Comparison of ENCODE assay signal across 22 mouse cellular contexts in genomic region chr5:4086309-4086708, GRCm38 (mm10). TPM values are rescaled to one million over a fixed set of nuclear protein-coding genes. Genes with fewer than 3 reads are reported as not detected.
DNase-seq lines count a peak whose midpoint lies in the region; ATAC-seq and TF ChIP-seq lines count a peak whose summit lies in the region.
"Had no signal": no experiment of that assay in that cellular context is flagged by ENCODE, and none has a peak within 500 bp of the region (broad histone marks: within the 10 kb centered on the region; RNA-seq: fewer than 3 reads in every experiment).

No protein-coding gene starts in this region.

- peak; percentile 89 for ATAC-seq in kidney, embryonic 16.5 days (ENCODE audit: low FRiP score, low TSS enrichment)
- ATAC-seq in megakaryocyte, adult 5-6 weeks (ENCODE audit: poor library complexity, severe bottlenecking): no peak
- ATAC-seq: hindbrain, postnatal 0 days had no signal

- H3K4me1 ChIP-seq in kidney, adult 2 months (ENCODE audit: control insufficient read depth, insufficient read depth, low read length): peaks cover 12% of the 10 kb centered on the region; the same call in 1 of the 2 replicates
- H3K4me1 ChIP-seq in kidney, embryonic 16.5 days (ENCODE audit: insufficient read depth, low read length): no peaks in the 10 kb centered on the region
- H3K4me1 ChIP-seq in forebrain, embryonic 10.5 days: peaks cover 3% of the 10 kb centered on the region; the same call in 1 of the 2 replicates
- H3K4me1 ChIP-seq: embryonic facial prominence, embryonic 15.5 days; forebrain, embryonic 15.5 days; heart, embryonic 10.5 days; hindbrain, embryonic 12.5 days had no signal

- peak; percentile 86 for DNase-seq in kidney, adult 2 months
- peak; percentile 60 to 79 for DNase-seq in kidney, adult 8-10 months
- DNase-seq in kidney, postnatal 25 days: peak; percentile 48 to 80
- DNase-seq in forebrain, embryonic 10.5 days (ENCODE audit: extremely low spot score, low spot score): no peak
- no peak for DNase-seq in cerebellum, adult 9-11 months
- DNase-seq: adrenal gland, adult 8-10 months; cerebellum, adult 11 months; cerebellum, adult 9-10 months; cerebellum, postnatal 36 days; gastrocnemius, postnatal 10 days; heart, adult 18-20 months; heart, postnatal 10 days; heart, postnatal 4 days had no signal

- no peak for TF ChIP-seq POLR2A in kidney, adult 2 months (IDR thresholded peaks at IDR 0.05; ENCODE audit: low read depth, low read length)

- peaks cover 13% of the 10 kb centered on the region for H3K36me3 ChIP-seq in kidney, adult 2 months (ENCODE audit: control insufficient read depth, insufficient read depth, low read length)
- peaks cover 56% of the 10 kb centered on the region for H3K36me3 ChIP-seq in kidney, embryonic 16.5 days (ENCODE audit: insufficient read depth, low read length)
- H3K36me3 ChIP-seq in forebrain, embryonic 10.5 days (replicated peaks): peaks cover 99% of the 10 kb centered on the region

- no peak overlapping the region for H3K27ac ChIP-seq in kidney, adult 2 months (ENCODE audit: insufficient read depth, low read depth, low read length)
- no peak overlapping the region for H3K27ac ChIP-seq in kidney, embryonic 16.5 days (ENCODE audit: low read length)
- H3K27ac ChIP-seq in forebrain, embryonic 10.5 days: no peak overlapping the region
- H3K27ac ChIP-seq: embryonic facial prominence, embryonic 15.5 days; forebrain, embryonic 15.5 days; heart, embryonic 10.5 days; hindbrain, embryonic 12.5 days; hindbrain, postnatal 0 days had no signal

- WGBS in kidney, adult 2 months: 47% methylated on average over 4 of the region's 4 CpGs
- WGBS in kidney, embryonic 16.5 days: 73% methylated on average over 4 of the region's 4 CpGs
- 94% methylated on average over 4 of the region's 4 CpGs for WGBS in forebrain, embryonic 10.5 days

- H3K4me2 ChIP-seq in kidney, embryonic 16.5 days (replicated peaks; ENCODE audit: low read depth, low read length): no peak overlapping the region
- H3K4me2 ChIP-seq: embryonic facial prominence, embryonic 15.5 days; forebrain, embryonic 15.5 days; hindbrain, embryonic 12.5 days had no signal

- TF ChIP-seq CTCF in kidney, adult 2 months (conservative IDR thresholded peaks at IDR 0.05; ENCODE audit: insufficient read depth, insufficient read length, low read depth, low read length): no peak

- H3K9ac ChIP-seq in kidney, embryonic 16.5 days (replicated peaks; ENCODE audit: low read length): no peak overlapping the region
- H3K9ac ChIP-seq: embryonic facial prominence, embryonic 15.5 days; forebrain, embryonic 15.5 days; hindbrain, embryonic 12.5 days had no signal

- no peaks in the 10 kb centered on the region for H3K27me3 ChIP-seq in kidney, adult 2 months (replicated peaks; ENCODE audit: control insufficient read depth, insufficient read depth, low read length)
- no peaks in the 10 kb centered on the region for H3K27me3 ChIP-seq in kidney, embryonic 16.5 days (ENCODE audit: insufficient read depth, low read length)
- H3K27me3 ChIP-seq in forebrain, embryonic 10.5 days (ENCODE audit: poor library complexity, severe bottlenecking): no peaks in the 10 kb centered on the region
- H3K27me3 ChIP-seq: embryonic facial prominence, embryonic 15.5 days; forebrain, embryonic 15.5 days; hindbrain, embryonic 12.5 days had no signal

- no peaks in the 10 kb centered on the region for H3K9me3 ChIP-seq in kidney, embryonic 16.5 days (ENCODE audit: low read length)
- H3K9me3 ChIP-seq in forebrain, embryonic 10.5 days: no peaks in the 10 kb centered on the region
- H3K9me3 ChIP-seq: embryonic facial prominence, embryonic 15.5 days; forebrain, embryonic 15.5 days; G1E; heart, embryonic 10.5 days; hindbrain, embryonic 12.5 days had no signal

- no peak overlapping the region for H3K4me3 ChIP-seq in kidney, adult 2 months (ENCODE audit: insufficient read depth, low read depth, low read length)
- H3K4me3 ChIP-seq in kidney, embryonic 16.5 days (ENCODE audit: low read length): no peak overlapping the region
- H3K4me3 ChIP-seq in forebrain, embryonic 10.5 days: no peak overlapping the region
- H3K4me3 ChIP-seq: embryonic facial prominence, embryonic 15.5 days; erythroblast, embryonic 14.5 days; forebrain, embryonic 15.5 days; heart, embryonic 10.5 days; hindbrain, embryonic 12.5 days had no signal

RNA-seq across cellular contexts. Expression of gene Cyp51, which starts 18.2 kb away (rescaled TPM):
- polyA plus RNA-seq in kidney, adult 2 months (2012; rRNA removed): 93.8 and 239 TPM in 2 replicates
- 67.4 and 69.2 TPM in 2 replicates for polyA plus RNA-seq in kidney, embryonic 16.5 days (2015; fragmentation: Nextera tagmentation; extraction: Ambion mirVana)
- 126 and 128 TPM in 2 replicates for polyA plus RNA-seq in forebrain, embryonic 10.5 days (2016; fragmentation: Nextera tagmentation; extraction: Ambion mirVana)
- 14.1 and 18.5 TPM in 2 replicates for total RNA-seq in megakaryocyte, adult 5-6 weeks (2015)
- 17.5 and 20.9 TPM in 2 replicates for total RNA-seq in megakaryocyte, adult 5-6 weeks (2017)

Comparison
In these comparisons a context has a peak if more than half of its experiments do, and no peak if none do; other contexts are left out.
1. DNase-seq: peak in kidney, adult 2 months (single experiment), kidney, adult 8-10 months (2 of 2) and kidney, postnatal 25 days (2 of 2); none in forebrain, embryonic 10.5 days (single experiment) and cerebellum, adult 9-11 months (single experiment).